Comparison of ENCODE assay signal across 8 mouse cellular contexts in genomic region chr4:136052534-136053246, GRCm38 (mm10). TPM values are rescaled to one million over a fixed set of nuclear protein-coding genes. Genes with fewer than 3 reads are reported as not detected.
DNase-seq lines count a peak whose midpoint lies in the region; ATAC-seq and TF ChIP-seq lines count a peak whose summit lies in the region.

No protein-coding gene starts in this region.

- H3K36me3 ChIP-seq in liver, embryonic 11.5 days (ENCODE audit: control insufficient read depth, insufficient read depth, low read length), result peaks cover 37% of the 10 kb centered on the region
- peaks cover 22% of the 10 kb centered on the region for H3K36me3 ChIP-seq in spleen, adult 2 months (ENCODE audit: control insufficient read depth, insufficient read depth, low read length)

- WGBS in liver, embryonic 11.5 days, result under 1% methylated on average over 50 of the region's 50 CpGs
- WGBS in spleen, adult 2 months, result under 1% methylated on average over 50 of the region's 50 CpGs

- H3K27ac ChIP-seq in liver, embryonic 11.5 days (ENCODE audit: low read depth, low read length), result peak overlapping the region; percentile 93
- peak overlapping the region; percentile 64; the same call in 1 of the 2 replicates for H3K27ac ChIP-seq in spleen, adult 2 months (ENCODE audit: insufficient read depth, low read length)

- TF ChIP-seq POLR2A in spleen, adult 2 months (IDR thresholded peaks at IDR 0.05; ENCODE audit: low read depth, low read length), result no peak

- no peak for TF ChIP-seq CTCF in spleen, adult 2 months (IDR thresholded peaks at IDR 0.05; ENCODE audit: extremely low read depth, insufficient read depth, insufficient read length, insufficient replicate concordance)

- H3K4me1 ChIP-seq in liver, embryonic 11.5 days (replicated peaks; ENCODE audit: control insufficient read depth, insufficient read depth, low read length), result peaks cover 17% of the 10 kb centered on the region
- no peaks in the 10 kb centered on the region; the same call in 1 of the 2 replicates for H3K4me1 ChIP-seq in spleen, adult 2 months (ENCODE audit: control insufficient read depth, insufficient read depth, insufficient read length)

- peak; percentile 56 for DNase-seq in embryo, embryonic 10 days (ENCODE audit: low spot score)
- DNase-seq in embryo, embryonic 9.5 days (ENCODE audit: extremely low spot score), result no peak
- DNase-seq in right cerebral cortex, postnatal 14 days, result peak; percentile 47
- no peak for DNase-seq in right cerebral cortex, postnatal 4 days
- no peak for DNase-seq in liver, embryonic 11.5 days (ENCODE audit: low spot score)
- peak in 1 of 2 experiments; percentile 27 for DNase-seq in spleen, adult 2 months (ENCODE audit: low read depth in 1 of 2, low spot score in 2 of 2)
- DNase-seq in adrenal gland, postnatal 14 days, result no peak

- no peaks in the 10 kb centered on the region for H3K27me3 ChIP-seq in liver, embryonic 11.5 days (replicated peaks; ENCODE audit: control insufficient read depth, insufficient read depth, low read length)
- no peaks in the 10 kb centered on the region for H3K27me3 ChIP-seq in spleen, adult 2 months (ENCODE audit: control insufficient read depth, insufficient read depth, low read length)

- H3K9ac ChIP-seq in liver, embryonic 11.5 days (ENCODE audit: low read depth, low read length), result peak overlapping the region; percentile 100

- H3K4me3 ChIP-seq in liver, embryonic 11.5 days (ENCODE audit: low read depth, low read length), result peak overlapping the region; percentile 94
- H3K4me3 ChIP-seq in spleen, adult 2 months (ENCODE audit: extremely low read depth, insufficient read depth, insufficient read length), result peak overlapping the region; percentile 92

- peak overlapping the region; percentile 88 for H3K4me2 ChIP-seq in liver, embryonic 11.5 days

- peak; percentile 36 for ATAC-seq in granulocyte monocyte progenitor cell, adult 5-6 weeks (replicated peaks; ENCODE audit: poor library complexity, severe bottlenecking)
- peak; percentile 63 for ATAC-seq in liver, embryonic 11.5 days (replicated peaks; ENCODE audit: low FRiP score)

- no peaks in the 10 kb centered on the region for H3K9me3 ChIP-seq in liver, embryonic 11.5 days (ENCODE audit: control insufficient read depth, low read length)

RNA-seq across cellular contexts. Expression of gene Rpl11, which starts 0.5 kb away (rescaled TPM):
- 1,756 and 1,826 TPM in 2 replicates for total RNA-seq in granulocyte monocyte progenitor cell, adult 5-6 weeks (2014; fragmentation: Nextera tagmentation)
- total RNA-seq in granulocyte monocyte progenitor cell, adult 5-6 weeks (2017), result 806 and 1,025 TPM in 2 replicates
- 567 and 611 TPM in 2 replicates for polyA plus RNA-seq in liver, embryonic 11.5 days (2014; fragmentation: Nextera tagmentation; extraction: Ambion mirVana)
- 259 and 289 TPM in 2 replicates for polyA plus RNA-seq in spleen, adult 2 months (2012; rRNA removed)
- 722 and 781 TPM in 2 replicates for total RNA-seq in adrenal gland, postnatal 14 days (2021)

RNA-seq across cellular contexts. Expression of gene Eloa, which starts 31.1 kb away (rescaled TPM):
- total RNA-seq in granulocyte monocyte progenitor cell, adult 5-6 weeks (2014; fragmentation: Nextera tagmentation), result 49.1 and 52.3 TPM in 2 replicates
- total RNA-seq in granulocyte monocyte progenitor cell, adult 5-6 weeks (2017), result 62.1 and 63.6 TPM in 2 replicates
- polyA plus RNA-seq in liver, embryonic 11.5 days (2014; fragmentation: Nextera tagmentation; extraction: Ambion mirVana), result 48.6 and 51.6 TPM in 2 replicates
- polyA plus RNA-seq in spleen, adult 2 months (2012; rRNA removed), result 6.6 and 8.6 TPM in 2 replicates
- total RNA-seq in adrenal gland, postnatal 14 days (2021), result 42.6 and 42.7 TPM in 2 replicates

Comparison
In these comparisons a context has a peak if more than half of its experiments do, and no peak if none do; other contexts are left out.
1. DNase-seq: peak in embryo, embryonic 10 days (single experiment) and right cerebral cortex, postnatal 14 days (single experiment); none in embryo, embryonic 9.5 days (single experiment), right cerebral cortex, postnatal 4 days (single experiment), liver, embryonic 11.5 days (single experiment) and adrenal gland, postnatal 14 days (single experiment).